Mouse (Mus musculus): ENCODE data around the gene Dnmt3a.

DNA sequence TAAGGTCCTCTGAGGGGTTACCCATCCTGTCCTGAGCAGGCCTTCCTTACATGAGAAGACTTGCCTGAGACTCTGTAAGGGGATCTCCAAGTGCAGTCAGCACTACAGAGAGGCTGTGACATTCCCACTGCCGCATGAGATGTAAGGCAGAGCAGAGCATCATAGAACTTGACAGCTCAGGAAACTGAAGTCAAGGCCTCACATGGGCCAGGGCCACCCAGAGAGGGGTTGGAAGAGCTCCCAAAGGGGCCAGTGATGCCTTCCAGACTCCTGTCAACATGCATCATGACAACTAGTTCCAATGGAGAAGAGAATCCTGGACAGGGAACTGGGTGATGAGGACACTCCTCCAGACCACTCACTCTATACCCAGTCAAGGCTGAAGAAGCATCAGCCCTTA is 18.3 kb upstream of the Dnmt3a start:
- TF ChIP-seq CTCF (IDR thresholded peaks at IDR 0.05; ENCODE audit: borderline replicate concordance, insufficient read depth, low read depth, low read length) (no peak), POLR2A (IDR thresholded peaks at IDR 0.05; ENCODE audit: borderline replicate concordance, insufficient read depth, low read length) (no peak)
